Comparison of ENCODE assay signal across 7 mouse cellular contexts in genomic region chr2:4883009-4883704, GRCm38 (mm10). TPM values are rescaled to one million over a fixed set of nuclear protein-coding genes. Genes with fewer than 3 reads are reported as not detected.
A peak's percentile ranks its signal among the peaks of the same experiment; 100 is the strongest.
DNase-seq lines count a peak whose midpoint lies in the region; ATAC-seq lines count a peak whose summit lies in the region.

No protein-coding gene starts in this region.

- no peaks in the 10 kb centered on the region for H3K27me3 ChIP-seq in embryonic facial prominence, embryonic 15.5 days
- H3K27me3 ChIP-seq in limb, embryonic 15.5 days = no peaks in the 10 kb centered on the region
- H3K27me3 ChIP-seq in stomach, embryonic 14.5 days (ENCODE audit: control insufficient read depth, insufficient read depth, low read length) = no peaks in the 10 kb centered on the region

- H3K4me2 ChIP-seq in embryonic facial prominence, embryonic 15.5 days (replicated peaks) = peak overlapping the region; percentile 80
- H3K4me2 ChIP-seq in limb, embryonic 15.5 days = peak overlapping the region; percentile 75
- peak overlapping the region; percentile 65 for H3K4me2 ChIP-seq in stomach, embryonic 14.5 days (replicated peaks; ENCODE audit: low read depth, low read length)

- no peaks in the 10 kb centered on the region for H3K9me3 ChIP-seq in embryonic facial prominence, embryonic 15.5 days (replicated peaks)
- H3K9me3 ChIP-seq in limb, embryonic 15.5 days = no peaks in the 10 kb centered on the region
- H3K9me3 ChIP-seq in stomach, embryonic 14.5 days (ENCODE audit: control insufficient read depth, low read depth, low read length) = no peaks in the 10 kb centered on the region

- peak overlapping the region; percentile 87 for H3K4me3 ChIP-seq in embryonic facial prominence, embryonic 15.5 days (replicated peaks)
- peak overlapping the region; percentile 87 for H3K4me3 ChIP-seq in limb, embryonic 15.5 days
- H3K4me3 ChIP-seq in stomach, embryonic 14.5 days (ENCODE audit: low read depth, low read length) = peak overlapping the region; percentile 98

- peaks cover 18% of the 10 kb centered on the region for H3K4me1 ChIP-seq in embryonic facial prominence, embryonic 15.5 days
- peaks cover 18% of the 10 kb centered on the region for H3K4me1 ChIP-seq in limb, embryonic 15.5 days
- H3K4me1 ChIP-seq in stomach, embryonic 14.5 days (ENCODE audit: control insufficient read depth, insufficient read depth, low read length) = peaks cover 9% of the 10 kb centered on the region; the same call in 1 of the 2 replicates

- peak overlapping the region; percentile 96 for H3K9ac ChIP-seq in embryonic facial prominence, embryonic 15.5 days
- peak overlapping the region; percentile 97; the same call in 1 of the 2 replicates for H3K9ac ChIP-seq in limb, embryonic 15.5 days
- H3K9ac ChIP-seq in stomach, embryonic 14.5 days (replicated peaks; ENCODE audit: low read depth, low read length) = peak overlapping the region; percentile 99

- H3K36me3 ChIP-seq in embryonic facial prominence, embryonic 15.5 days = peaks cover 27% of the 10 kb centered on the region
- H3K36me3 ChIP-seq in limb, embryonic 15.5 days = peaks cover 24% of the 10 kb centered on the region
- peaks cover 24% of the 10 kb centered on the region for H3K36me3 ChIP-seq in stomach, embryonic 14.5 days (ENCODE audit: control insufficient read depth, insufficient read depth, low read length)

- peak; percentile 73 for ATAC-seq in CD4-positive, CD25-positive, alpha-beta regulatory T cell, adult 4 months
- no peak for ATAC-seq in embryonic facial prominence, embryonic 15.5 days (ENCODE audit: insufficient number of reproducible peaks, low FRiP score, low TSS enrichment, low read depth)
- ATAC-seq in limb, embryonic 15.5 days (ENCODE audit: insufficient number of reproducible peaks, low FRiP score, low TSS enrichment, low read depth) = no peak
- no peak for ATAC-seq in stomach, embryonic 14.5 days (ENCODE audit: insufficient number of reproducible peaks, insufficient read depth, low FRiP score, low read depth)

- WGBS in embryonic facial prominence, embryonic 15.5 days = 0% methylated on average over 18 of the region's 18 CpGs
- WGBS in limb, embryonic 15.5 days = 1% methylated on average over 18 of the region's 18 CpGs
- WGBS in stomach, embryonic 14.5 days = 2% methylated on average over 18 of the region's 18 CpGs

- peak; percentile 17 for DNase-seq in B cell, adult 2 months
- no peak for DNase-seq in left cerebral cortex, adult 11 months (ENCODE audit: low spot score)
- DNase-seq in frontal cortex, adult 2 months (ENCODE audit: extremely low spot score in 1 of 2, low spot score in 1 of 2) = no peak

- H3K27ac ChIP-seq in embryonic facial prominence, embryonic 15.5 days (replicated peaks) = peak overlapping the region; percentile 99
- H3K27ac ChIP-seq in limb, embryonic 15.5 days = peak overlapping the region; percentile 100
- H3K27ac ChIP-seq in stomach, embryonic 14.5 days (ENCODE audit: low read length) = peak overlapping the region; percentile 99; the same call in 1 of the 2 replicates

RNA-seq across cellular contexts. Expression of gene Sephs1, which starts 1.8 kb away (rescaled TPM):
- 10 to 100 TPM; 20.0 to 28.5 TPM for polyA plus RNA-seq in CD4-positive, CD25-positive, alpha-beta regulatory T cell, adult 4 months (2017; shearing (Covaris generic))
- polyA plus RNA-seq in embryonic facial prominence, embryonic 15.5 days (2015; fragmentation: Nextera tagmentation; extraction: Ambion mirVana) = 68.6 and 71.6 TPM in 2 replicates
- 56.7 and 66.9 TPM in 2 replicates for polyA plus RNA-seq in limb, embryonic 15.5 days (2015; fragmentation: Nextera tagmentation; extraction: Ambion mirVana)
- 81.9 and 83.5 TPM in 2 replicates for polyA plus RNA-seq in stomach, embryonic 14.5 days (2014; fragmentation: Nextera tagmentation; extraction: Ambion mirVana)
- 22.8 and 23.2 TPM in 2 replicates for polyA plus RNA-seq in frontal cortex, adult 2 months (2012; rRNA removed)

RNA-seq across cellular contexts. Expression of gene Phyh, which starts 35.7 kb away (rescaled TPM):
- 10 to 100 TPM; 90.7 to 95.2 TPM for polyA plus RNA-seq in CD4-positive, CD25-positive, alpha-beta regulatory T cell, adult 4 months (2017; shearing (Covaris generic))
- 44.5 and 46.5 TPM in 2 replicates for polyA plus RNA-seq in embryonic facial prominence, embryonic 15.5 days (2015; fragmentation: Nextera tagmentation; extraction: Ambion mirVana)
- polyA plus RNA-seq in limb, embryonic 15.5 days (2015; fragmentation: Nextera tagmentation; extraction: Ambion mirVana) = 43.2 and 44.8 TPM in 2 replicates
- 59.0 and 64.2 TPM in 2 replicates for polyA plus RNA-seq in stomach, embryonic 14.5 days (2014; fragmentation: Nextera tagmentation; extraction: Ambion mirVana)
- polyA plus RNA-seq in frontal cortex, adult 2 months (2012; rRNA removed) = 143 and 146 TPM in 2 replicates

Comparison
In these comparisons a context has a peak if more than half of its experiments do, and no peak if none do; other contexts are left out.
1. DNase-seq: peak in B cell, adult 2 months (2 of 2); none in left cerebral cortex, adult 11 months (single experiment) and frontal cortex, adult 2 months (0 of 2).
2. Peak in every context shown above with its lines, with median percentiles within 50 percentile points of each other: H3K27ac ChIP-seq, H3K4me2 ChIP-seq, H3K4me3 ChIP-seq and H3K9ac ChIP-seq.